21 mouse cellular contexts compared by ENCODE assay signal in genomic region chr7:111638465-111638864, GRCm38 (mm10).
DNase-seq lines count a peak whose midpoint lies in the region; ATAC-seq and TF ChIP-seq lines count a peak whose summit lies in the region.
"Had no signal": no experiment of that assay in that cellular context is flagged by ENCODE, and none has a peak within 500 bp of the region (broad histone marks: within the 10 kb centered on the region; RNA-seq: fewer than 3 reads in every experiment).

No protein-coding gene starts in this region.

- H3K4me3 ChIP-seq in heart, adult 2 months: no peak overlapping the region
- no peak overlapping the region for H3K4me3 ChIP-seq in heart, embryonic 12.5 days
- H3K4me3 ChIP-seq in neural tube, embryonic 14.5 days (ENCODE audit: low read depth, low read length): no peak overlapping the region
- H3K4me3 ChIP-seq in neural tube, embryonic 15.5 days (replicated peaks): no peak overlapping the region
- no peak overlapping the region for H3K4me3 ChIP-seq in limb, embryonic 10.5 days
- H3K4me3 ChIP-seq: embryonic facial prominence, embryonic 10.5 days; heart, embryonic 15.5 days; limb, embryonic 12.5 days; liver, embryonic 13.5 days; myocyte had no signal

- H3K4me2 ChIP-seq in heart, embryonic 12.5 days: no peak overlapping the region
- no peak overlapping the region for H3K4me2 ChIP-seq in neural tube, embryonic 14.5 days (ENCODE audit: low read depth, low read length)
- no peak overlapping the region for H3K4me2 ChIP-seq in neural tube, embryonic 15.5 days
- H3K4me2 ChIP-seq: heart, embryonic 15.5 days; limb, embryonic 12.5 days; liver, embryonic 13.5 days had no signal

- intact Hi-C loops in heart, adult 2 months (cut with DNase I): no loop called here

- H3K27ac ChIP-seq in heart, adult 2 months: no peak overlapping the region
- no peak overlapping the region for H3K27ac ChIP-seq in heart, embryonic 12.5 days (ENCODE audit: poor library complexity, severe bottlenecking)
- 0 out of 2 replicates have a peak overlapping the region, but pooled peaks have one; percentile 10 for H3K27ac ChIP-seq in neural tube, embryonic 14.5 days (ENCODE audit: low read depth, low read length)
- H3K27ac ChIP-seq in neural tube, embryonic 15.5 days (replicated peaks): no peak overlapping the region
- H3K27ac ChIP-seq in limb, embryonic 10.5 days: no peak overlapping the region
- H3K27ac ChIP-seq: embryonic facial prominence, embryonic 10.5 days; heart, embryonic 15.5 days; limb, embryonic 12.5 days; liver, embryonic 13.5 days had no signal

- peaks cover 3% of the 10 kb centered on the region; the same call in 1 of the 2 replicates for H3K36me3 ChIP-seq in heart, adult 2 months (ENCODE audit: control insufficient read depth, insufficient read depth, low read length)
- no peaks in the 10 kb centered on the region for H3K36me3 ChIP-seq in heart, embryonic 12.5 days
- H3K36me3 ChIP-seq in neural tube, embryonic 14.5 days (ENCODE audit: control insufficient read depth, insufficient read depth, low read length): no peaks in the 10 kb centered on the region
- H3K36me3 ChIP-seq in neural tube, embryonic 15.5 days: no peaks in the 10 kb centered on the region
- H3K36me3 ChIP-seq in limb, embryonic 10.5 days: no peaks in the 10 kb centered on the region
- H3K36me3 ChIP-seq: embryonic facial prominence, embryonic 10.5 days; heart, embryonic 15.5 days; limb, embryonic 12.5 days; liver, embryonic 13.5 days had no signal

- TF ChIP-seq EP300 in heart, adult 2 months (IDR thresholded peaks at IDR 0.05; ENCODE audit: insufficient read depth, low read depth, low read length): 0 out of 2 replicates have a peak, but pooled peaks have one; percentile 27

- H3K4me1 ChIP-seq in heart, adult 2 months (ENCODE audit: control insufficient read depth, insufficient read depth, low read length): peaks cover 11% of the 10 kb centered on the region
- peaks cover 17% of the 10 kb centered on the region for H3K4me1 ChIP-seq in heart, embryonic 12.5 days (replicated peaks)
- peaks cover 5% of the 10 kb centered on the region; the same call in 1 of the 2 replicates for H3K4me1 ChIP-seq in neural tube, embryonic 14.5 days (ENCODE audit: control insufficient read depth, insufficient read depth, low read length)
- peaks cover 18% of the 10 kb centered on the region; the same call in 1 of the 2 replicates for H3K4me1 ChIP-seq in neural tube, embryonic 15.5 days
- H3K4me1 ChIP-seq in limb, embryonic 10.5 days: peaks cover 14% of the 10 kb centered on the region
- H3K4me1 ChIP-seq: embryonic facial prominence, embryonic 10.5 days; liver, embryonic 13.5 days had no signal

- no peaks in the 10 kb centered on the region for H3K79me2 ChIP-seq in heart, adult 2 months (replicated peaks; ENCODE audit: control insufficient read depth, insufficient read depth, low read length)

- no peak for TF ChIP-seq CTCF in heart, adult 2 months (IDR thresholded peaks at IDR 0.05)

- no peak overlapping the region for H3K9ac ChIP-seq in heart, adult 2 months (ENCODE audit: low read depth, low read length)
- H3K9ac ChIP-seq in heart, embryonic 12.5 days: no peak overlapping the region
- no peak overlapping the region for H3K9ac ChIP-seq in neural tube, embryonic 14.5 days (replicated peaks; ENCODE audit: low read depth, low read length)
- no peak overlapping the region for H3K9ac ChIP-seq in neural tube, embryonic 15.5 days (replicated peaks)
- H3K9ac ChIP-seq: forebrain, postnatal 0 days; heart, embryonic 15.5 days; limb, embryonic 12.5 days; liver, embryonic 13.5 days had no signal

- no peaks in the 10 kb centered on the region for H3K27me3 ChIP-seq in heart, adult 2 months (ENCODE audit: control insufficient read depth, insufficient read depth, low read length)
- H3K27me3 ChIP-seq in heart, embryonic 12.5 days (replicated peaks): no peaks in the 10 kb centered on the region
- no peaks in the 10 kb centered on the region for H3K27me3 ChIP-seq in neural tube, embryonic 14.5 days (ENCODE audit: control insufficient read depth, insufficient read depth, low read length)
- no peaks in the 10 kb centered on the region for H3K27me3 ChIP-seq in neural tube, embryonic 15.5 days (replicated peaks)
- peaks cover 64% of the 10 kb centered on the region for H3K27me3 ChIP-seq in limb, embryonic 10.5 days (ENCODE audit: low read depth, poor library complexity, severe bottlenecking)
- H3K27me3 ChIP-seq: heart, embryonic 15.5 days; liver, embryonic 13.5 days had no signal

- WGBS in heart, adult 2 months: 14% methylated on average over 5 of the region's 5 CpGs
- 35% methylated on average over 5 of the region's 5 CpGs for WGBS in heart, embryonic 12.5 days
- WGBS in neural tube, embryonic 14.5 days: 53% methylated on average over 5 of the region's 5 CpGs
- WGBS in neural tube, embryonic 15.5 days: 39% methylated on average over 5 of the region's 5 CpGs
- WGBS in limb, embryonic 10.5 days: 68% methylated on average over 5 of the region's 5 CpGs

- peak; percentile 18 for DNase-seq in adrenal gland, adult 8-10 months
- DNase-seq in adrenal gland, postnatal 25 days: no peak
- peak in 1 of 2 experiments; percentile 15 for DNase-seq in heart, adult 2 months
- peak; percentile 26 to 36 for DNase-seq in right cerebral cortex, postnatal 36 days (ENCODE audit: low spot score in 2 of 2)
- no peak for DNase-seq in limb, embryonic 10.5 days (ENCODE audit: low spot score)
- DNase-seq: cerebellum, adult 11 months; cerebellum, postnatal 25 days; forebrain, postnatal 0 days; gastrocnemius, postnatal 36 days; kidney, adult 9 months; kidney, postnatal 36 days; liver, embryonic 13.5 days; thymus, postnatal 4 days had no signal

- TF ChIP-seq POLR2A in heart, adult 2 months (IDR thresholded peaks at IDR 0.05; ENCODE audit: insufficient read depth, low read depth, low read length): no peak

- ATAC-seq in heart, embryonic 12.5 days (ENCODE audit: insufficient number of reproducible peaks, low FRiP score): no peak
- ATAC-seq in neural tube, embryonic 14.5 days (ENCODE audit: low read depth): no peak
- no peak for ATAC-seq in neural tube, embryonic 15.5 days (ENCODE audit: low FRiP score)
- ATAC-seq: forebrain, postnatal 0 days; inflammation-experienced regulatory T-cells, adult 6 months had no signal

- H3K9me3 ChIP-seq in heart, embryonic 12.5 days (replicated peaks): no peaks in the 10 kb centered on the region
- no peaks in the 10 kb centered on the region for H3K9me3 ChIP-seq in neural tube, embryonic 14.5 days (ENCODE audit: control insufficient read depth, low read length)
- H3K9me3 ChIP-seq in neural tube, embryonic 15.5 days (replicated peaks): no peaks in the 10 kb centered on the region
- H3K9me3 ChIP-seq in limb, embryonic 10.5 days (replicated peaks): no peaks in the 10 kb centered on the region
- H3K9me3 ChIP-seq: embryonic facial prominence, embryonic 10.5 days; heart, embryonic 15.5 days; liver, embryonic 13.5 days had no signal

Comparison
In these comparisons a context has a peak if more than half of its experiments do, and no peak if none do; other contexts are left out.
1. DNase-seq: peak in adrenal gland, adult 8-10 months (single experiment) and right cerebral cortex, postnatal 36 days (2 of 2); none in adrenal gland, postnatal 25 days (single experiment) and limb, embryonic 10.5 days (single experiment).